Comparison of ENCODE assay signal across 8 mouse cellular contexts in the genomic region with DNA sequence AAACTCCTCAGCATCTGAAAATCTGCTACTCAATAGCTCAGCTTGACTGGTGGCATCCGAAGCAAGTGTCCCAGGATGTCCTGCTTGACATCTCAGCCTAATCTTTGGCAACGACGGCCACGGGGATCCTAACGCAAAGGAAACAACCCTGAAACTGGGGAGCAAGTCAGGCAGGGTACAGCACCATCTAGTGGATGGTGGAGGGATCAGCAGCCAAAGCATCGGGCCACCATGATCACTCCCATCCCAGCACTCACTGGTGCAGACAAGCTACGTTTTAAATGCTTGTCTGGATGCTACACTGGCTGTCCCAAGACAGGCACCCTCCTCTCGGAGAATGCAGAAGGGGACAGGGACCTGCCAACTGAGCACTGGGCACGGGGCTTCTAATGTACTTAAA. TPM values are rescaled to one million over a fixed set of nuclear protein-coding genes. Genes with fewer than 3 reads are reported as not detected.
DNase-seq lines count a peak whose midpoint lies in the region; ATAC-seq and TF ChIP-seq lines count a peak whose summit lies in the region.

Gene Apol8, minus strand, starts transcription at position 156 of the 400 bp plus-strand sequence.

- H3K9me3 ChIP-seq in forebrain, embryonic 14.5 days (replicated peaks; ENCODE audit: control insufficient read depth, low read length): no peaks in the 10 kb centered on the region
- H3K9me3 ChIP-seq in forebrain, embryonic 16.5 days (ENCODE audit: control insufficient read depth, low read length): no peaks in the 10 kb centered on the region
- peaks cover 6% of the 10 kb centered on the region; the same call in 1 of the 2 replicates for H3K9me3 ChIP-seq in erythroblast, embryonic 14.5 days (ENCODE audit: control insufficient read depth, low read length)
- H3K9me3 ChIP-seq in lung, postnatal 0 days (ENCODE audit: low read length): no peaks in the 10 kb centered on the region

- no peaks in the 10 kb centered on the region for H3K4me1 ChIP-seq in forebrain, embryonic 14.5 days (ENCODE audit: control insufficient read depth, insufficient read depth, low read length)
- H3K4me1 ChIP-seq in forebrain, embryonic 16.5 days (replicated peaks; ENCODE audit: control insufficient read depth, insufficient read depth, low read length): no peaks in the 10 kb centered on the region
- H3K4me1 ChIP-seq in erythroblast, embryonic 14.5 days (ENCODE audit: control insufficient read depth): peaks cover 48% of the 10 kb centered on the region
- no peaks in the 10 kb centered on the region for H3K4me1 ChIP-seq in lung, postnatal 0 days (ENCODE audit: insufficient read depth, low read depth, low read length)

- no peak within 1 kb of the TSS for H3K4me2 ChIP-seq in forebrain, embryonic 14.5 days (ENCODE audit: low read length)
- no peak within 1 kb of the TSS for H3K4me2 ChIP-seq in forebrain, embryonic 16.5 days (ENCODE audit: low read length)
- no peak within 1 kb of the TSS for H3K4me2 ChIP-seq in lung, postnatal 0 days (replicated peaks; ENCODE audit: low read depth, low read length)

- no peak for TF ChIP-seq EP300 in lung, postnatal 0 days (IDR thresholded peaks at IDR 0.05)

- no peaks in the 10 kb centered on the region for H3K79me3 ChIP-seq in C2C12 (ENCODE audit: low read depth)

- WGBS in forebrain, embryonic 14.5 days: 7% methylated on average over 9 of the region's 9 CpGs
- WGBS in forebrain, embryonic 16.5 days: 7% methylated on average over 9 of the region's 9 CpGs
- WGBS in lung, postnatal 0 days: 7% methylated on average over 9 of the region's 9 CpGs

- H3K79me2 ChIP-seq in C2C12 (ENCODE audit: control insufficient read depth, insufficient read depth): no peaks in the 10 kb centered on the region

- no peak within 1 kb of the TSS for H3K4me3 ChIP-seq in forebrain, embryonic 14.5 days (ENCODE audit: low read depth, low read length)
- H3K4me3 ChIP-seq in forebrain, embryonic 16.5 days (replicated peaks; ENCODE audit: low read length): no peak within 1 kb of the TSS
- no peak within 1 kb of the TSS for H3K4me3 ChIP-seq in C2C12 (ENCODE audit: insufficient read depth, poor library complexity, severe bottlenecking)
- peak within 1 kb of the TSS; percentile 83 for H3K4me3 ChIP-seq in erythroblast, embryonic 14.5 days (replicated peaks)
- peak within 1 kb of the TSS; percentile 40 for H3K4me3 ChIP-seq in layer of hippocampus, adult 2 months
- H3K4me3 ChIP-seq in lung, postnatal 0 days (ENCODE audit: low read depth, low read length): no peak within 1 kb of the TSS

- no peak for ATAC-seq in forebrain, embryonic 14.5 days
- no peak for ATAC-seq in forebrain, embryonic 16.5 days
- peak; percentile 55 for ATAC-seq in lung, postnatal 0 days

- H3K27ac ChIP-seq in forebrain, embryonic 14.5 days (ENCODE audit: low read depth, low read length): no peak within 1 kb of the TSS
- no peak within 1 kb of the TSS for H3K27ac ChIP-seq in forebrain, embryonic 16.5 days (ENCODE audit: low read length)
- no peak within 1 kb of the TSS for H3K27ac ChIP-seq in layer of hippocampus, adult 2 months
- H3K27ac ChIP-seq in lung, postnatal 0 days (ENCODE audit: low read length): no peak within 1 kb of the TSS

- no peak within 1 kb of the TSS for H3K9ac ChIP-seq in forebrain, embryonic 14.5 days (ENCODE audit: low read length)
- no peak within 1 kb of the TSS for H3K9ac ChIP-seq in forebrain, embryonic 16.5 days (replicated peaks; ENCODE audit: low read depth, low read length)
- H3K9ac ChIP-seq in lung, postnatal 0 days (replicated peaks; ENCODE audit: low read depth): no peak within 1 kb of the TSS

- peaks cover 18% of the 10 kb centered on the region for H3K36me3 ChIP-seq in forebrain, embryonic 14.5 days (ENCODE audit: control insufficient read depth, insufficient read depth, low read length)
- peaks cover 4% of the 10 kb centered on the region; the same call in 1 of the 2 replicates for H3K36me3 ChIP-seq in forebrain, embryonic 16.5 days (ENCODE audit: control insufficient read depth, insufficient read depth)
- peaks cover 29% of the 10 kb centered on the region for H3K36me3 ChIP-seq in C2C12 (ENCODE audit: control insufficient read depth, insufficient read depth)
- peaks cover 63% of the 10 kb centered on the region for H3K36me3 ChIP-seq in erythroblast, embryonic 14.5 days (ENCODE audit: control insufficient read depth)
- peaks cover 10% of the 10 kb centered on the region for H3K36me3 ChIP-seq in lung, postnatal 0 days (ENCODE audit: insufficient read depth, low read length)

- DNase-seq in forebrain, embryonic 14.5 days (ENCODE audit: low spot score): peak; percentile 57
- DNase-seq in brain, adult 2 months (ENCODE audit: low read depth, low spot score): peak; percentile 83
- DNase-seq in layer of hippocampus, adult 2 months (ENCODE audit: low spot score in 2 of 2): peak; percentile 57 to 76
- DNase-seq in lung, postnatal 0 days (ENCODE audit: low spot score): peak; percentile 69
- peak; percentile 54 for DNase-seq in right cerebral cortex, postnatal 4 days

- peak; percentile 96 for TF ChIP-seq CTCF in C2C12 (IDR thresholded peaks at IDR 0.05; ENCODE audit: control insufficient read depth, insufficient read depth, insufficient read length)
- TF ChIP-seq CTCF in layer of hippocampus, adult 2 months (conservative IDR thresholded peaks at IDR 0.05): peak; percentile 95
- TF ChIP-seq CTCF in lung, postnatal 0 days (IDR thresholded peaks at IDR 0.05): peak; percentile 94

- H3ac ChIP-seq in C2C12 (ENCODE audit: control insufficient read depth, insufficient read length, low read depth): no peak within 1 kb of the TSS

- no peaks in the 10 kb centered on the region for H3K27me3 ChIP-seq in forebrain, embryonic 14.5 days (replicated peaks; ENCODE audit: control insufficient read depth, insufficient read depth, low read length)
- H3K27me3 ChIP-seq in forebrain, embryonic 16.5 days (replicated peaks; ENCODE audit: control insufficient read depth, insufficient read depth, low read length): no peaks in the 10 kb centered on the region
- no peaks in the 10 kb centered on the region for H3K27me3 ChIP-seq in C2C12 (ENCODE audit: control insufficient read depth, insufficient read depth, insufficient read length)
- H3K27me3 ChIP-seq in erythroblast, embryonic 14.5 days (ENCODE audit: control insufficient read depth): no peaks in the 10 kb centered on the region
- no peaks in the 10 kb centered on the region for H3K27me3 ChIP-seq in lung, postnatal 0 days (replicated peaks; ENCODE audit: insufficient read depth, low read length)

TF ChIP-seq in C2C12, 6 proteins besides CTCF, POLR2A, EP300 and RAD21:
- TF ChIP-seq CEBPB (IDR thresholded peaks at IDR 0.05; ENCODE audit: low read depth): no peak
- no peak for TF ChIP-seq MYOD1 (IDR thresholded peaks at IDR 0.05; ENCODE audit: control insufficient read depth, insufficient read length, low read depth)
- no peak for TF ChIP-seq MYOG (IDR thresholded peaks at IDR 0.05; ENCODE audit: control insufficient read depth, extremely low read depth, insufficient read length)
- no peak for TF ChIP-seq FOSL1 (IDR thresholded peaks at IDR 0.05; ENCODE audit: insufficient read depth, low read length, poor library complexity, severe bottlenecking)
- no peak for TF ChIP-seq MAX (IDR thresholded peaks at IDR 0.05)
- TF ChIP-seq USF1 (IDR thresholded peaks at IDR 0.05; ENCODE audit: low read depth): no peak

RNA-seq across cellular contexts. Expression of gene Apol8, which starts in this region (rescaled TPM):
- 0.06 TPM in 1 of 2 replicates, not detected in the other for polyA plus RNA-seq in forebrain, embryonic 14.5 days (2014; fragmentation: Nextera tagmentation; extraction: Ambion mirVana)
- 0.22 TPM in 1 of 2 replicates, not detected in the other for polyA plus RNA-seq in forebrain, embryonic 16.5 days (2015; fragmentation: Nextera tagmentation; extraction: Ambion mirVana)
- 0.46 TPM for polyA plus RNA-seq in C2C12 (2012; fragmentation: generic; extraction: Trizol)
- polyA plus RNA-seq in erythroblast, embryonic 14.5 days (2012): 13.3 and 17.7 TPM in 2 replicates
- 1 to 10 TPM; 5.7 to 7.4 TPM for total RNA-seq in layer of hippocampus, adult 2 months (2021)
- 0.06 and 0.26 TPM in 2 replicates for polyA plus RNA-seq in lung, postnatal 0 days (2015; fragmentation: Nextera tagmentation; extraction: Ambion mirVana)

Comparison
In these comparisons a context has a peak if more than half of its experiments do, and no peak if none do; other contexts are left out.
1. Peak in DNase-seq in forebrain, embryonic 14.5 days; RNA of the gene not detected or under 1 TPM.
2. Peak in DNase-seq and ATAC-seq in lung, postnatal 0 days; RNA of the gene not detected or under 1 TPM.
3. H3K4me3 ChIP-seq: peak in erythroblast, embryonic 14.5 days (single experiment) and layer of hippocampus, adult 2 months (single experiment); none in forebrain, embryonic 14.5 days (single experiment), forebrain, embryonic 16.5 days (single experiment), C2C12 (single experiment) and lung, postnatal 0 days (single experiment).
4. Peak in every context shown above with its lines, with median percentiles within 50 percentile points of each other: DNase-seq and CTCF ChIP-seq.